Mouse (Mus musculus): ENCODE results near the gene Angptl8.

DNA sequence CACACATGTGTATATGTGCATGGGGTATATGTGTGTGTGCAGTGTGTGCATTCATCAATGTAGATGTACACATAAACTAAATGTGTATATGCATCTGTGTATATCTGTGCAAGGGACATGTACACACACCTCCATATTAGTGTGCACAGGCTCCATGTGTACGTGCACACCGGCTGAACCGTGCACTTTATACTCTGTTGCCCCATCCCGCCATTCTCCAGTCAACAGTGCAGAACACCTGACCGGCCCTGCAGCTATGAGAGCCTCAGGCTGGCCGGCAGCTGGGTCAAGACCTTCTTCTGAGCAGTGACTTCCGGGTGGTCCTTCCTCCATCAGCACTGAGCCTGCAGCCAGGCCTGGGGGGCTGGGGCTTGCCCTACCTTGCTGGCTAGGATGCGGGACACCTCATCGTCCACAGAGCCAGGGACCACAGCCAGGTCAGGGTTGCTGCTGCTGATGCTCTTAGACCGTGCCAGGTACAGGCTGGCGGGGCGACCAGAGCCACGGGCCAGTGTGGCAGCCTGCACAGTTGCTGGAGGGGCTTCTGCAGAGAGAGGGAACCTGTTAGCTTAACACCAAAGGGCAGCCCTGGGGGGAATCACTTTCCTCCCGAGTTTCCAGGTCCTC, 5.4 kb upstream of the Angptl8 start:
- TF ChIP-seq CTCF (IDR thresholded peaks at IDR 0.05; ENCODE audit: borderline replicate concordance, insufficient read depth, low read depth, low read length), result no peak
- TF ChIP-seq POLR2A (IDR thresholded peaks at IDR 0.05; ENCODE audit: borderline replicate concordance, insufficient read depth, low read length), result no peak

Measured in cerebellum, adult 2 months (tissue).